Comparison of ENCODE assay signal across 30 mouse cellular contexts in genomic region chr8:111963091-111963490, GRCm38 (mm10). TPM values are rescaled to one million over a fixed set of nuclear protein-coding genes. Genes with fewer than 3 reads are reported as not detected.
DNase-seq lines count a peak whose midpoint lies in the region; ATAC-seq and TF ChIP-seq lines count a peak whose summit lies in the region.
"Had no signal": no experiment of that assay in that cellular context is flagged by ENCODE, and none has a peak within 500 bp of the region (broad histone marks: within the 10 kb centered on the region; RNA-seq: fewer than 3 reads in every experiment).

No protein-coding gene starts in this region.

- H3K9me3 ChIP-seq in heart, embryonic 12.5 days (replicated peaks) = no peaks in the 10 kb centered on the region
- H3K9me3 ChIP-seq in heart, embryonic 11.5 days (replicated peaks; ENCODE audit: control insufficient read depth, low read length) = no peaks in the 10 kb centered on the region
- H3K9me3 ChIP-seq in heart, postnatal 0 days (replicated peaks; ENCODE audit: control insufficient read depth, low read length) = no peaks in the 10 kb centered on the region
- no peaks in the 10 kb centered on the region for H3K9me3 ChIP-seq in ES-Bruce4 (replicated peaks; ENCODE audit: control insufficient read depth, insufficient read depth, low read length, poor library complexity, severe bottlenecking)
- H3K9me3 ChIP-seq: embryonic facial prominence, embryonic 13.5 days; forebrain, embryonic 10.5 days; forebrain, embryonic 15.5 days; hindbrain, embryonic 10.5 days; hindbrain, embryonic 15.5 days; limb, embryonic 12.5 days; liver, embryonic 15.5 days had no signal

- peak; percentile 24 for DNase-seq in adrenal gland, postnatal 10 days
- DNase-seq in adrenal gland, adult (ENCODE audit: inconsistent age in 2 of 2, low spot score in 1 of 2) = no peak
- no peak for DNase-seq in heart, postnatal 0 days (ENCODE audit: low spot score)
- DNase-seq in heart, adult 18-20 months = no peak
- no peak for DNase-seq in frontal cortex, postnatal 14 days (ENCODE audit: low spot score in 2 of 2)
- DNase-seq: cerebellum, adult 11-12 months; gastrocnemius, adult 2 months; gastrocnemius, postnatal 36 days; kidney, adult 11 months; kidney, postnatal 14 days; layer of hippocampus, adult 9-11 months; lung, embryonic 14.5 days; lung, postnatal 14 days; right cerebral cortex, adult 18-20 months; right cerebral cortex, postnatal 4 days had no signal

- no peak overlapping the region for H3K4me3 ChIP-seq in heart, embryonic 12.5 days
- H3K4me3 ChIP-seq in heart, embryonic 11.5 days (ENCODE audit: low read depth, low read length) = no peak overlapping the region
- H3K4me3 ChIP-seq in heart, postnatal 0 days (ENCODE audit: low read depth, low read length) = no peak overlapping the region
- no peak overlapping the region for H3K4me3 ChIP-seq in ES-Bruce4 (ENCODE audit: low read depth, low read length)
- H3K4me3 ChIP-seq: embryonic facial prominence, embryonic 13.5 days; forebrain, embryonic 10.5 days; forebrain, embryonic 15.5 days; gastrocnemius, adult 2 months; hindbrain, embryonic 10.5 days; hindbrain, embryonic 15.5 days; limb, embryonic 12.5 days; liver, embryonic 15.5 days had no signal

- peak overlapping the region; percentile 71 for H3K27ac ChIP-seq in heart, embryonic 12.5 days (ENCODE audit: poor library complexity, severe bottlenecking)
- H3K27ac ChIP-seq in heart, embryonic 11.5 days (ENCODE audit: low read depth, low read length) = no peak overlapping the region
- peak overlapping the region; percentile 51; the same call in 1 of the 2 replicates for H3K27ac ChIP-seq in heart, postnatal 0 days (ENCODE audit: low read depth)
- H3K27ac ChIP-seq in ES-Bruce4 (ENCODE audit: insufficient read depth, low read length) = peak overlapping the region; percentile 81
- H3K27ac ChIP-seq: embryonic facial prominence, embryonic 13.5 days; forebrain, embryonic 10.5 days; forebrain, embryonic 15.5 days; gastrocnemius, adult 2 months; hindbrain, embryonic 10.5 days; hindbrain, embryonic 15.5 days; limb, embryonic 12.5 days; liver, embryonic 15.5 days; stomach, postnatal 0 days had no signal

- peak overlapping the region; percentile 28; the same call in 1 of the 2 replicates for H3K9ac ChIP-seq in heart, embryonic 12.5 days
- no peak overlapping the region for H3K9ac ChIP-seq in heart, embryonic 11.5 days (ENCODE audit: low read depth, low read length)
- H3K9ac ChIP-seq in heart, postnatal 0 days (replicated peaks; ENCODE audit: low read depth, low read length) = no peak overlapping the region
- no peak overlapping the region for H3K9ac ChIP-seq in ES-Bruce4 (ENCODE audit: low read depth, poor library complexity, severe bottlenecking)
- H3K9ac ChIP-seq: embryonic facial prominence, embryonic 13.5 days; forebrain, embryonic 15.5 days; hindbrain, embryonic 15.5 days; limb, embryonic 12.5 days; liver, embryonic 15.5 days; lung, embryonic 14.5 days had no signal

- TF ChIP-seq POLR2A in ES-Bruce4 (IDR thresholded peaks at IDR 0.05; ENCODE audit: insufficient read depth, low read length) = no peak

- no peak for TF ChIP-seq EP300 in heart, postnatal 0 days (IDR thresholded peaks at IDR 0.05; ENCODE audit: low read depth)
- no peak for TF ChIP-seq EP300 in ES-Bruce4 (IDR thresholded peaks at IDR 0.05; ENCODE audit: insufficient read depth, low read depth, low read length)

- WGBS in heart, embryonic 12.5 days = 63% methylated on average over 10 of the region's 10 CpGs
- WGBS in heart, embryonic 11.5 days (ENCODE audit: insufficient replicate concordance) = 68% methylated on average over 10 of the region's 10 CpGs
- WGBS in heart, postnatal 0 days = 46% methylated on average over 10 of the region's 10 CpGs

- H3K4me2 ChIP-seq in heart, embryonic 12.5 days = peak overlapping the region; percentile 14
- H3K4me2 ChIP-seq in heart, embryonic 11.5 days = no peak overlapping the region
- peak overlapping the region; percentile 27 for H3K4me2 ChIP-seq in heart, postnatal 0 days (ENCODE audit: low read depth, low read length)
- H3K4me2 ChIP-seq: embryonic facial prominence, embryonic 13.5 days; forebrain, embryonic 15.5 days; hindbrain, embryonic 15.5 days; limb, embryonic 12.5 days; liver, embryonic 15.5 days; lung, embryonic 14.5 days had no signal

- H3K36me3 ChIP-seq in heart, embryonic 12.5 days = peaks cover 27% of the 10 kb centered on the region; the same call in 1 of the 2 replicates
- H3K36me3 ChIP-seq in heart, embryonic 11.5 days (ENCODE audit: control insufficient read depth, insufficient read depth, low read length) = no peaks in the 10 kb centered on the region; the same call in none of the 2 replicates
- H3K36me3 ChIP-seq in heart, postnatal 0 days (replicated peaks; ENCODE audit: control insufficient read depth, insufficient read depth, low read length) = 0 out of 2 replicates have a peak, but pooled peaks cover 5% of the 10 kb centered on the region
- peaks cover 15% of the 10 kb centered on the region for H3K36me3 ChIP-seq in ES-Bruce4 (ENCODE audit: control insufficient read depth, insufficient read depth, low read length, poor library complexity, severe bottlenecking)
- H3K36me3 ChIP-seq: forebrain, embryonic 15.5 days had no signal

- H3K27me3 ChIP-seq in heart, embryonic 12.5 days (replicated peaks) = no peaks in the 10 kb centered on the region
- H3K27me3 ChIP-seq in heart, embryonic 11.5 days (ENCODE audit: control insufficient read depth, insufficient read depth, low read length) = no peaks in the 10 kb centered on the region
- no peaks in the 10 kb centered on the region for H3K27me3 ChIP-seq in heart, postnatal 0 days (ENCODE audit: control insufficient read depth, insufficient read depth, low read length)
- no peaks in the 10 kb centered on the region for H3K27me3 ChIP-seq in ES-Bruce4 (ENCODE audit: control insufficient read depth, insufficient read depth, low read length, poor library complexity, severe bottlenecking)
- H3K27me3 ChIP-seq: CH12.LX; embryonic facial prominence, embryonic 13.5 days; forebrain, embryonic 15.5 days; hindbrain, embryonic 15.5 days; limb, embryonic 12.5 days; liver, embryonic 15.5 days; Patski had no signal

- TF ChIP-seq CTCF in heart, postnatal 0 days (IDR thresholded peaks at IDR 0.05; ENCODE audit: low read depth) = no peak
- no peak for TF ChIP-seq CTCF in ES-Bruce4 (IDR thresholded peaks at IDR 0.05; ENCODE audit: low read depth, low read length)

- H3K4me1 ChIP-seq in heart, embryonic 12.5 days (replicated peaks) = peaks cover 24% of the 10 kb centered on the region
- peaks cover 14% of the 10 kb centered on the region for H3K4me1 ChIP-seq in heart, embryonic 11.5 days (ENCODE audit: control insufficient read depth, insufficient read depth, low read length)
- H3K4me1 ChIP-seq in heart, postnatal 0 days (ENCODE audit: control insufficient read depth, insufficient read depth) = peaks cover 5% of the 10 kb centered on the region; the same call in 1 of the 2 replicates
- peaks cover 7% of the 10 kb centered on the region for H3K4me1 ChIP-seq in ES-Bruce4 (ENCODE audit: control insufficient read depth, insufficient read depth, low read length)
- H3K4me1 ChIP-seq: forebrain, embryonic 15.5 days; hindbrain, embryonic 15.5 days; limb, embryonic 12.5 days had no signal

- no peak for ATAC-seq in heart, embryonic 12.5 days (ENCODE audit: insufficient number of reproducible peaks, low FRiP score)
- ATAC-seq in heart, embryonic 11.5 days (replicated peaks; ENCODE audit: insufficient number of reproducible peaks, low FRiP score, low TSS enrichment) = no peak
- ATAC-seq in heart, postnatal 0 days (ENCODE audit: insufficient read depth, low read depth) = no peak
- ATAC-seq: forebrain, embryonic 15.5 days; inflammation-experienced regulatory T-cells, adult 6 months; midbrain, embryonic 16.5 days; Patski had no signal

RNA-seq across cellular contexts. Expression of gene Gabarapl2, which starts 22.6 kb away (rescaled TPM):
- 100 to 1,000 TPM; 119 to 121 TPM for total RNA-seq in adrenal gland, postnatal 10 days (2021)
- 176 and 184 TPM in 2 replicates for polyA plus RNA-seq in heart, embryonic 12.5 days (2016; fragmentation: Nextera tagmentation; extraction: Ambion mirVana)
- 177 and 191 TPM in 2 replicates for polyA plus RNA-seq in heart, embryonic 11.5 days (2014; fragmentation: Nextera tagmentation; extraction: Ambion mirVana)
- 71.2 and 76.3 TPM in 2 replicates for total RNA-seq in heart, postnatal 0 days (2014; rRNA removed; ENCODE audit: low replicate concordance)
- polyA plus RNA-seq in heart, postnatal 0 days (2015; fragmentation: Nextera tagmentation; extraction: Ambion mirVana) = 212 and 220 TPM in 2 replicates
- 100 to 1,000 TPM; 137 to 139 TPM for total RNA-seq in heart, adult 18-20 months (2021)
- 64.2 and 66.4 TPM in 2 replicates for polyA plus RNA-seq in ES-Bruce4 (2011; ENCODE audit: insufficient read depth, insufficient read length, low read depth, missing spikeins)

RNA-seq across cellular contexts. Expression of gene Adat1, which starts 29.0 kb away (rescaled TPM):
- 1 to 10 TPM; 3.2 to 4.3 TPM for total RNA-seq in adrenal gland, postnatal 10 days (2021)
- 6.5 TPM in 2 replicates for polyA plus RNA-seq in heart, embryonic 12.5 days (2016; fragmentation: Nextera tagmentation; extraction: Ambion mirVana)
- 6.1 and 7.1 TPM in 2 replicates for polyA plus RNA-seq in heart, embryonic 11.5 days (2014; fragmentation: Nextera tagmentation; extraction: Ambion mirVana)
- total RNA-seq in heart, postnatal 0 days (2014; rRNA removed; ENCODE audit: low replicate concordance) = 0.46 and 2.4 TPM in 2 replicates
- polyA plus RNA-seq in heart, postnatal 0 days (2015; fragmentation: Nextera tagmentation; extraction: Ambion mirVana) = 2.0 and 2.2 TPM in 2 replicates
- 1 to 10 TPM; 1.9 to 2.2 TPM for total RNA-seq in heart, adult 18-20 months (2021)
- polyA plus RNA-seq in ES-Bruce4 (2011; ENCODE audit: insufficient read depth, insufficient read length, low read depth, missing spikeins) = 22.0 and 22.3 TPM in 2 replicates

RNA-seq across cellular contexts. Expression of gene Tmem231, which starts 29.4 kb away (rescaled TPM):
- total RNA-seq in adrenal gland, postnatal 10 days (2021) = 1 to 10 TPM; 4.0 to 5.5 TPM
- 5.4 and 7.1 TPM in 2 replicates for polyA plus RNA-seq in heart, embryonic 12.5 days (2016; fragmentation: Nextera tagmentation; extraction: Ambion mirVana)
- polyA plus RNA-seq in heart, embryonic 11.5 days (2014; fragmentation: Nextera tagmentation; extraction: Ambion mirVana) = 5.0 and 5.6 TPM in 2 replicates
- total RNA-seq in heart, postnatal 0 days (2014; rRNA removed; ENCODE audit: low replicate concordance) = 1.2 and 3.3 TPM in 2 replicates
- 1.6 TPM in 2 replicates for polyA plus RNA-seq in heart, postnatal 0 days (2015; fragmentation: Nextera tagmentation; extraction: Ambion mirVana)
- 1 to 10 TPM; 2.0 to 2.4 TPM for total RNA-seq in heart, adult 18-20 months (2021)
- polyA plus RNA-seq in ES-Bruce4 (2011; ENCODE audit: insufficient read depth, insufficient read length, low read depth, missing spikeins) = 16.8 and 18.2 TPM in 2 replicates

RNA-seq across cellular contexts. Expression of gene Kars, which starts 48.0 kb away (rescaled TPM):
- 100 to 1,000 TPM; 107 to 114 TPM for total RNA-seq in adrenal gland, postnatal 10 days (2021)
- polyA plus RNA-seq in heart, embryonic 12.5 days (2016; fragmentation: Nextera tagmentation; extraction: Ambion mirVana) = 146 and 153 TPM in 2 replicates
- polyA plus RNA-seq in heart, embryonic 11.5 days (2014; fragmentation: Nextera tagmentation; extraction: Ambion mirVana) = 176 and 181 TPM in 2 replicates
- 73.7 and 73.8 TPM in 2 replicates for total RNA-seq in heart, postnatal 0 days (2014; rRNA removed; ENCODE audit: low replicate concordance)
- polyA plus RNA-seq in heart, postnatal 0 days (2015; fragmentation: Nextera tagmentation; extraction: Ambion mirVana) = 104 and 108 TPM in 2 replicates
- 100 to 1,000 TPM in 1 of 2 experiments, 10 to 100 TPM in 1; 99.8 to 112 TPM for total RNA-seq in heart, adult 18-20 months (2021)
- 306 and 325 TPM in 2 replicates for polyA plus RNA-seq in ES-Bruce4 (2011; ENCODE audit: insufficient read depth, insufficient read length, low read depth, missing spikeins)

RNA-seq across cellular contexts. Expression of gene Terf2ip, which starts 48.1 kb away (rescaled TPM):
- total RNA-seq in adrenal gland, postnatal 10 days (2021) = 10 to 100 TPM; 15.4 to 16.1 TPM
- polyA plus RNA-seq in heart, embryonic 12.5 days (2016; fragmentation: Nextera tagmentation; extraction: Ambion mirVana) = 18.8 and 20.7 TPM in 2 replicates
- 16.7 and 18.5 TPM in 2 replicates for polyA plus RNA-seq in heart, embryonic 11.5 days (2014; fragmentation: Nextera tagmentation; extraction: Ambion mirVana)
- 11.2 and 15.8 TPM in 2 replicates for total RNA-seq in heart, postnatal 0 days (2014; rRNA removed; ENCODE audit: low replicate concordance)
- 13.0 and 14.2 TPM in 2 replicates for polyA plus RNA-seq in heart, postnatal 0 days (2015; fragmentation: Nextera tagmentation; extraction: Ambion mirVana)
- 10 to 100 TPM; 10.9 to 12.9 TPM for total RNA-seq in heart, adult 18-20 months (2021)
- 10.3 and 10.7 TPM in 2 replicates for polyA plus RNA-seq in ES-Bruce4 (2011; ENCODE audit: insufficient read depth, insufficient read length, low read depth, missing spikeins)
